Comparison of ENCODE assay signal across 11 mouse cellular contexts in the genomic region with DNA sequence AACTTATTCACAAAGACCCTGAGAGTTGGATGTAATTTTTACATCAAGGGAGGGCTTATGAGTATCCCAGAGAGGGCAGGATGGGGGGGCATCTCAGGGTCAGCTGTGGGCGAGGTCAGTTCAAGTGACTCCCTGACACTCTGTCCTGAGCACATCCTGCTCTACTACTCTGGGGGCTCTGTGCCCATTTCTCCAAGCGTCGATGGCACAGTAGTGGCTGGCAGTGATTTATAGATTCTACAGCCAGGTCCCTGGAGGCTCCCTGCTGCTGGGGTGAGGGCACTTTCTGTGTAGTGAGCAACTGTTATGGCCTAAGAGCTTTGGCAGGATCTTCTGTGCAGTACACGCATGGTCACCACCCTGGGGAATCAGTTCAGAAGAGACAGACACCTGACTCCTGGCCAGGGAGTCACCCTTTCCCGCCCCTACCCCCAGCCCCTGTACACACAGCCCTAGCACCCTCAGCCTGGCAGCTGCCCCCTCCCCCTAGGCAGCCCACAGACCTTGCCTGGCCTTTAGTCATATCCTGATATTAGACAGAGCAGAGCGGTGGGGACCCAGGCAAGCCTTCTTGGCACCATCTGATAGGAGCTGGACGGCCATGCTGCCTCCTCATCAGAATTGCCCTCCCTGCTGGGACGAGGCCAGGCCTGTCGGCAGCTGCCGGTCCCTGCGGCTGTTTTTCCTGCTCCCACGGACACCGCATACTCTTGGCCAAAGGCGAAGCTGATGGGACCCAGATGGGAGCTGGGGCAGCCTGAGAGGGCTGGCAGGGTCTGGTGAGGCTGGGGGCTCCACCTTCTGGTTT. TPM values are rescaled to one million over a fixed set of nuclear protein-coding genes. Genes with fewer than 3 reads are reported as not detected.
DNase-seq lines count a peak whose midpoint lies in the region; ATAC-seq lines count a peak whose summit lies in the region.
"Had no signal": no experiment of that assay in that cellular context is flagged by ENCODE, and none has a peak within 500 bp of the region (broad histone marks: within the 10 kb centered on the region; RNA-seq: fewer than 3 reads in every experiment).

No protein-coding gene starts in this region.

- H3K9ac ChIP-seq in limb, embryonic 13.5 days, result peak overlapping the region; percentile 2; the same call in 1 of the 2 replicates
- H3K9ac ChIP-seq: embryonic facial prominence, embryonic 12.5 days had no signal

- no peaks in the 10 kb centered on the region for H3K9me3 ChIP-seq in heart, embryonic 10.5 days
- H3K9me3 ChIP-seq in limb, embryonic 13.5 days, result no peaks in the 10 kb centered on the region
- H3K9me3 ChIP-seq: embryonic facial prominence, embryonic 12.5 days; G1E had no signal

- no peak overlapping the region for H3K4me2 ChIP-seq in limb, embryonic 13.5 days (replicated peaks)
- H3K4me2 ChIP-seq: embryonic facial prominence, embryonic 12.5 days had no signal

- H3K27me3 ChIP-seq in heart, embryonic 10.5 days (ENCODE audit: insufficient read depth, poor library complexity, severe bottlenecking), result peaks cover 36% of the 10 kb centered on the region; the same call in 1 of the 2 replicates
- H3K27me3 ChIP-seq in limb, embryonic 13.5 days, result no peaks in the 10 kb centered on the region
- H3K27me3 ChIP-seq: embryonic facial prominence, embryonic 12.5 days had no signal

- no peaks in the 10 kb centered on the region for H3K36me3 ChIP-seq in heart, embryonic 10.5 days
- H3K36me3 ChIP-seq in limb, embryonic 13.5 days, result no peaks in the 10 kb centered on the region
- H3K36me3 ChIP-seq: embryonic facial prominence, embryonic 12.5 days; G1E had no signal

- DNase-seq in heart, adult 18-20 months, result peak; percentile 30
- no peak for DNase-seq in heart, embryonic 10.5 days (ENCODE audit: low spot score)
- peak; percentile 88 for DNase-seq in MN1 (ENCODE audit: low spot score)
- peak; percentile 71 for DNase-seq in gastrocnemius, adult 18-20 months (ENCODE audit: low spot score)
- DNase-seq in ovary, postnatal 36 days (ENCODE audit: low spot score), result peak; percentile 40
- DNase-seq in frontal cortex, postnatal 36 days (ENCODE audit: low spot score in 2 of 2), result no peak
- DNase-seq in yolk sac, embryonic 10.5 days (ENCODE audit: low spot score), result no peak

- no peak for ATAC-seq in limb, embryonic 13.5 days (ENCODE audit: low FRiP score, low read depth)

- no peak overlapping the region for H3K27ac ChIP-seq in heart, embryonic 10.5 days
- H3K27ac ChIP-seq in limb, embryonic 13.5 days, result no peak overlapping the region; the same call in 1 of the 2 replicates
- H3K27ac ChIP-seq: embryonic facial prominence, embryonic 12.5 days; macrophage had no signal

- H3K4me3 ChIP-seq in heart, embryonic 10.5 days, result no peak overlapping the region
- H3K4me3 ChIP-seq in limb, embryonic 13.5 days, result no peak overlapping the region
- H3K4me3 ChIP-seq: embryonic facial prominence, embryonic 12.5 days had no signal

- WGBS in heart, embryonic 10.5 days, result 55% methylated on average over 14 of the region's 14 CpGs
- 42% methylated on average over 14 of the region's 14 CpGs for WGBS in limb, embryonic 13.5 days

- H3K4me1 ChIP-seq in heart, embryonic 10.5 days, result peaks cover 16% of the 10 kb centered on the region
- H3K4me1 ChIP-seq in limb, embryonic 13.5 days, result peaks cover 6% of the 10 kb centered on the region; the same call in 1 of the 2 replicates

RNA-seq across cellular contexts. Expression of gene 7530416G11Rik, which starts 2.3 kb away (rescaled TPM):
- not detected for total RNA-seq in heart, adult 18-20 months (2021)
- not detected in 2 replicates for polyA plus RNA-seq in heart, embryonic 10.5 days (2016; fragmentation: Nextera tagmentation; extraction: Ambion mirVana)
- not detected for total RNA-seq in gastrocnemius, adult 18-20 months (2021)
- polyA plus RNA-seq in limb, embryonic 13.5 days (2015; fragmentation: Nextera tagmentation; extraction: Ambion mirVana), result not detected in 2 replicates
- total RNA-seq: G1E had no signal
- polyA plus RNA-seq: embryonic facial prominence, embryonic 12.5 days; G1E; macrophage had no signal

Comparison
In these comparisons a context has a peak if more than half of its experiments do, and no peak if none do; other contexts are left out.
1. DNase-seq: peak in heart, adult 18-20 months (2 of 2), MN1 (single experiment), gastrocnemius, adult 18-20 months (single experiment) and ovary, postnatal 36 days (single experiment); none in heart, embryonic 10.5 days (single experiment), frontal cortex, postnatal 36 days (0 of 2) and yolk sac, embryonic 10.5 days (single experiment).